Mouse (Mus musculus): Measurements from ENCODE around the gene Tunar. TPM values are rescaled to one million over a fixed set of nuclear protein-coding genes. Genes with fewer than 3 reads are reported as not detected.

Tunar gene
- polyA plus RNA-seq, 1 experiment, result not detected

DNA sequence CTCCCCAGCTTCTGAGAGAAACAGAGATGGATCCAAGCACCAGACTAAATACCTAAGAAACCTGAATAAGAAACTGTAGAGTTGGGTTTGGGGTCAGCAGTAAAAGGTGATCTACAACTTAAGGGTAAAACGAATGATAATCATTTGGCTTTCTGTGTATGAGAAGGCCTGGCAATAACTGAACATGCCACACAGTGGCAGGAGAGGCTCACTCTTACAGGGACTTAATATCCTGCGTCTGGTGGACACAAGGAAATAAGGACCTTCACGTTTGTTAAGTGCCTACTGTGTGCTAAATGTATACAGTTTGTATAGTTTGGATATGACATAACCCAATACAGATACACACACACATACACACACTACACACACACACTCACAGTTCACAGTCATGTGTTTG, 98.2 kb downstream of the Tunar start:
- 36% methylated on average over 3 of the region's 3 CpGs for WGBS
- TF ChIP-seq POLR2A (IDR thresholded peaks at IDR 0.05; ENCODE audit: borderline replicate concordance, extremely low read depth, low read depth, low read length), result no peak
- TF ChIP-seq CTCF (IDR thresholded peaks at IDR 0.05; ENCODE audit: insufficient read depth, low read length), result no peak
- no peak overlapping the region for H3K4me3 ChIP-seq (replicated peaks; ENCODE audit: extremely low read depth, low read depth, low read length)
- no peaks in the 10 kb centered on the region for H3K4me1 ChIP-seq (ENCODE audit: control insufficient read depth, insufficient read depth, low read length)
- DNase-seq, result no peak

DNA sequence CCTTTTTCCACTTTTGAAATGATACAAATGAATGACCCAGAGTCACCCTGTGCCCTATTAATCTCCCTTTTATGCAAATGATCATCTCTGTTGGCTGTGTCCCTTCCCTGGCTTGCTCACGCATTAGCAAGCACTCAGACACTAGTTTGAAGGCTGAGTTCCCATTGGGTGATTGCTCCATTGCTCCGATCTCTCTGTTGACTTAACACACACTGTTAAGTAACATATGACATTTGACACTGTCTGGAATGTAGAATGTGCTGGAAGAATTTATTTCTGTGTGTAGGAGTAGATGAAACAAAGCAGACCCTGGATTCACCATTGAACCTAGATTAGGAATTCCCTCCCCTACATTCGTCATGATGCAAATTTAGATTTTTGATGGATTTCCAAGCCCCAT, 99.1 kb downstream of the Tunar start:
- TF ChIP-seq CTCF (IDR thresholded peaks at IDR 0.05; ENCODE audit: insufficient read depth, low read length) (no peak), POLR2A (IDR thresholded peaks at IDR 0.05; ENCODE audit: borderline replicate concordance, extremely low read depth, low read depth, low read length) (no peak)
- H3K4me1 ChIP-seq (ENCODE audit: control insufficient read depth, insufficient read depth, low read length), result no peaks in the 10 kb centered on the region
- 47% methylated on average over 3 of the region's 3 CpGs for WGBS
- DNase-seq, result no peak
- H3K4me3 ChIP-seq (replicated peaks; ENCODE audit: extremely low read depth, low read depth, low read length), result no peak overlapping the region

Other genes with a start within 250 kb of the Tunar start
- not detected in 2 replicates for gene Tcl1b2, start 187.9 kb upstream of the Tunar start, polyA plus RNA-seq (2012; rRNA removed)
- not detected in 2 replicates for gene Tcl1b1, start 174.2 kb upstream of the Tunar start, polyA plus RNA-seq (2012; rRNA removed)
- not detected in 2 replicates for gene Tcl1b5, start 157.5 kb upstream of the Tunar start, polyA plus RNA-seq (2012; rRNA removed)
- gene Tcl1b3, start 142.8 kb upstream of the Tunar start, polyA plus RNA-seq (2012; rRNA removed), result not detected in 2 replicates
- not detected in 2 replicates for gene Tcl1b4, start 131.9 kb upstream of the Tunar start, polyA plus RNA-seq (2012; rRNA removed)
- not detected in 2 replicates for gene Tcl1, start 111.1 kb upstream of the Tunar start, polyA plus RNA-seq (2012; rRNA removed)
- gene D430019H16Rik, start 120.0 kb downstream of the Tunar start, polyA plus RNA-seq (2012; rRNA removed), result 6.3 and 8.2 TPM in 2 replicates
- gene Bdkrb2, start 229.4 kb downstream of the Tunar start, polyA plus RNA-seq (2012; rRNA removed), result 3.7 and 4.8 TPM in 2 replicates

All from lung, adult 2 months (tissue).